Comparison of ENCODE assay signal across 14 mouse cellular contexts in the genomic region with DNA sequence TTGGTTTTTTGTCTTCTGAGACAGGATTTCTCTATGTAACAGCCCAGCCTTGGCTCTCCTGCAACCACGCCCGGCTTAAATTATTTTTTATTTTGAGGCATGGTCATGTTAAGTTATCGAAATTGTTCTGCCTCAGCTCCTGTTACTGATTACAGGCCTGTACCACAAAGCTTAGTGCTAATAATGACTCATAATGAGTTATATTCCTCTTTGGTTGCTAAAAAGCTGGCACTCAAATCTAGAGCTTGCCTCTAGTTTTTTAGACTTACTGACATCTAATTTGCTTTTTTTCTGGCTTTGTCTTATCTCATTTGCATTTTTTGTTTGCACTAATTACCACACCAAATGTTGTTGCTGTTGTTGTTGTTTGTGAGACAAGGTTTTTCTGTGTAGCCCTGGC. TPM values are rescaled to one million over a fixed set of nuclear protein-coding genes. Genes with fewer than 3 reads are reported as not detected.
A peak's percentile ranks its signal among the peaks of the same experiment; 100 is the strongest.
DNase-seq lines count a peak whose midpoint lies in the region; ATAC-seq and TF ChIP-seq lines count a peak whose summit lies in the region.
"Had no signal": no experiment of that assay in that cellular context is flagged by ENCODE, and none has a peak within 500 bp of the region (broad histone marks: within the 10 kb centered on the region; RNA-seq: fewer than 3 reads in every experiment).

No protein-coding gene starts in this region.

- H3K4me3 ChIP-seq in heart, embryonic 13.5 days: no peak overlapping the region
- H3K4me3 ChIP-seq in stomach, embryonic 14.5 days (ENCODE audit: low read depth, low read length): no peak overlapping the region
- H3K4me3 ChIP-seq in stomach, postnatal 0 days (ENCODE audit: low read depth, low read length): no peak overlapping the region
- peak overlapping the region; percentile 34; the same call in 1 of the 2 replicates for H3K4me3 ChIP-seq in liver, embryonic 13.5 days (replicated peaks)
- H3K4me3 ChIP-seq: midbrain, embryonic 12.5 days had no signal

- TF ChIP-seq EP300 in stomach, postnatal 0 days (optimal IDR thresholded peaks at IDR 0.05): no peak

- no peak for ATAC-seq in heart, embryonic 13.5 days (ENCODE audit: extremely low read depth, insufficient number of reproducible peaks, low FRiP score, low TSS enrichment)
- ATAC-seq in stomach, embryonic 14.5 days (ENCODE audit: insufficient number of reproducible peaks, insufficient read depth, low FRiP score, low read depth): no peak
- no peak for ATAC-seq in stomach, postnatal 0 days (ENCODE audit: low FRiP score, low TSS enrichment)
- ATAC-seq in liver, embryonic 13.5 days (ENCODE audit: low read depth): no peak
- ATAC-seq: forebrain, embryonic 14.5 days; lung, postnatal 0 days had no signal

- no peaks in the 10 kb centered on the region for H3K36me3 ChIP-seq in heart, embryonic 13.5 days
- H3K36me3 ChIP-seq in stomach, embryonic 14.5 days (ENCODE audit: control insufficient read depth, insufficient read depth, low read length): no peaks in the 10 kb centered on the region
- H3K36me3 ChIP-seq in stomach, postnatal 0 days (ENCODE audit: control insufficient read depth, insufficient read depth, low read length): no peaks in the 10 kb centered on the region
- no peaks in the 10 kb centered on the region for H3K36me3 ChIP-seq in liver, embryonic 13.5 days
- H3K36me3 ChIP-seq: midbrain, embryonic 12.5 days had no signal

- no peak for DNase-seq in heart, postnatal 4 days
- DNase-seq in stomach, postnatal 0 days (ENCODE audit: low spot score): no peak
- DNase-seq in liver, embryonic 13.5 days: no peak
- no peak for DNase-seq in adrenal gland, postnatal 14 days
- no peak for DNase-seq in cerebellum, postnatal 14 days
- DNase-seq: cerebellum, adult 11-12 months; kidney, postnatal 25 days; right cerebral cortex, postnatal 25 days; thymus, postnatal 36 days had no signal

- H3K4me1 ChIP-seq in heart, embryonic 13.5 days: peaks cover 45% of the 10 kb centered on the region
- peaks cover 8% of the 10 kb centered on the region for H3K4me1 ChIP-seq in stomach, embryonic 14.5 days (ENCODE audit: control insufficient read depth, insufficient read depth, low read length)
- H3K4me1 ChIP-seq in stomach, postnatal 0 days (replicated peaks; ENCODE audit: control insufficient read depth, insufficient read depth): peaks cover 9% of the 10 kb centered on the region; the same call in 1 of the 2 replicates
- H3K4me1 ChIP-seq in liver, embryonic 13.5 days (replicated peaks): peaks cover 77% of the 10 kb centered on the region

- WGBS in heart, embryonic 13.5 days: 90% methylated on average over 3 of the region's 3 CpGs
- 90% methylated on average over 3 of the region's 3 CpGs for WGBS in stomach, embryonic 14.5 days
- 77% methylated on average over 3 of the region's 3 CpGs for WGBS in stomach, postnatal 0 days
- WGBS in liver, embryonic 13.5 days (ENCODE audit: insufficient replicate concordance): 58% methylated on average over 3 of the region's 3 CpGs

- TF ChIP-seq CTCF in stomach, postnatal 0 days (IDR thresholded peaks at IDR 0.05; ENCODE audit: low read depth): no peak

- H3K9me3 ChIP-seq in heart, embryonic 13.5 days: no peaks in the 10 kb centered on the region
- H3K9me3 ChIP-seq in stomach, embryonic 14.5 days (ENCODE audit: control insufficient read depth, low read depth, low read length): no peaks in the 10 kb centered on the region
- H3K9me3 ChIP-seq in stomach, postnatal 0 days (ENCODE audit: control insufficient read depth, low read length): no peaks in the 10 kb centered on the region
- H3K9me3 ChIP-seq in liver, embryonic 13.5 days (replicated peaks): no peaks in the 10 kb centered on the region
- H3K9me3 ChIP-seq: midbrain, embryonic 12.5 days had no signal

- peak overlapping the region; percentile 70; the same call in 1 of the 2 replicates for H3K9ac ChIP-seq in heart, embryonic 13.5 days
- no peak overlapping the region for H3K9ac ChIP-seq in stomach, embryonic 14.5 days (replicated peaks; ENCODE audit: low read depth, low read length)
- H3K9ac ChIP-seq in stomach, postnatal 0 days (ENCODE audit: low read length): no peak overlapping the region
- H3K9ac ChIP-seq in liver, embryonic 13.5 days: peak overlapping the region; percentile 60
- H3K9ac ChIP-seq: midbrain, embryonic 12.5 days had no signal

- H3K27me3 ChIP-seq in heart, embryonic 13.5 days (replicated peaks): no peaks in the 10 kb centered on the region
- no peaks in the 10 kb centered on the region for H3K27me3 ChIP-seq in stomach, embryonic 14.5 days (ENCODE audit: control insufficient read depth, insufficient read depth, low read length)
- H3K27me3 ChIP-seq in stomach, postnatal 0 days (ENCODE audit: control insufficient read depth, insufficient read depth, low read length): no peaks in the 10 kb centered on the region
- no peaks in the 10 kb centered on the region for H3K27me3 ChIP-seq in liver, embryonic 13.5 days
- H3K27me3 ChIP-seq: midbrain, embryonic 12.5 days had no signal

- H3K27ac ChIP-seq in heart, embryonic 13.5 days (replicated peaks): peak overlapping the region; percentile 90
- peak overlapping the region; percentile 48; the same call in 1 of the 2 replicates for H3K27ac ChIP-seq in stomach, embryonic 14.5 days (ENCODE audit: low read length)
- H3K27ac ChIP-seq in stomach, postnatal 0 days (replicated peaks): no peak overlapping the region
- peak overlapping the region; percentile 94 for H3K27ac ChIP-seq in liver, embryonic 13.5 days
- H3K27ac ChIP-seq: midbrain, embryonic 12.5 days had no signal

- peak overlapping the region; percentile 48; the same call in 1 of the 2 replicates for H3K4me2 ChIP-seq in heart, embryonic 13.5 days
- no peak overlapping the region for H3K4me2 ChIP-seq in stomach, embryonic 14.5 days (replicated peaks; ENCODE audit: low read depth, low read length)
- H3K4me2 ChIP-seq in stomach, postnatal 0 days (replicated peaks; ENCODE audit: low read depth): no peak overlapping the region
- peak overlapping the region; percentile 71 for H3K4me2 ChIP-seq in liver, embryonic 13.5 days
- H3K4me2 ChIP-seq: midbrain, embryonic 12.5 days had no signal

RNA-seq across cellular contexts. Expression of a gene that starts 8.3 kb away (rescaled TPM):
- polyA plus RNA-seq in heart, embryonic 13.5 days (2015; fragmentation: Nextera tagmentation; extraction: Ambion mirVana): 849 and 910 TPM in 2 replicates
- total RNA-seq in heart, postnatal 4 days (2021): 1,000 to 10,000 TPM; 3,223 to 3,331 TPM
- polyA plus RNA-seq in stomach, embryonic 14.5 days (2014; fragmentation: Nextera tagmentation; extraction: Ambion mirVana): 1,351 and 1,352 TPM in 2 replicates
- polyA plus RNA-seq in stomach, postnatal 0 days (2015; fragmentation: Nextera tagmentation; extraction: Ambion mirVana): 1,101 and 1,127 TPM in 2 replicates
- 680 and 730 TPM in 2 replicates for polyA plus RNA-seq in liver, embryonic 13.5 days (2015; fragmentation: Nextera tagmentation; extraction: Ambion mirVana)
- total RNA-seq in adrenal gland, postnatal 14 days (2021): 2,745 and 3,054 TPM in 2 replicates

RNA-seq across cellular contexts. Expression of a gene that starts 49.7 kb away (rescaled TPM):
- 4.8 and 5.5 TPM in 2 replicates for polyA plus RNA-seq in heart, embryonic 13.5 days (2015; fragmentation: Nextera tagmentation; extraction: Ambion mirVana)
- 10 to 100 TPM; 17.5 to 20.3 TPM for total RNA-seq in heart, postnatal 4 days (2021)
- 4.5 and 5.3 TPM in 2 replicates for polyA plus RNA-seq in stomach, embryonic 14.5 days (2014; fragmentation: Nextera tagmentation; extraction: Ambion mirVana)
- 1.3 and 1.5 TPM in 2 replicates for polyA plus RNA-seq in stomach, postnatal 0 days (2015; fragmentation: Nextera tagmentation; extraction: Ambion mirVana)
- polyA plus RNA-seq in liver, embryonic 13.5 days (2015; fragmentation: Nextera tagmentation; extraction: Ambion mirVana): 3.3 and 3.4 TPM in 2 replicates
- 71.2 and 102 TPM in 2 replicates for total RNA-seq in adrenal gland, postnatal 14 days (2021)

Comparison
In these comparisons a context has a peak if more than half of its experiments do, and no peak if none do; other contexts are left out.
1. H3K4me2 ChIP-seq: peak in heart, embryonic 13.5 days (single experiment) and liver, embryonic 13.5 days (single experiment); none in stomach, embryonic 14.5 days (single experiment) and stomach, postnatal 0 days (single experiment).
2. H3K9ac ChIP-seq: peak in heart, embryonic 13.5 days (single experiment) and liver, embryonic 13.5 days (single experiment); none in stomach, embryonic 14.5 days (single experiment) and stomach, postnatal 0 days (single experiment).